Mouse (Mus musculus): ENCODE results near the gene Mrtfb. TPM values are rescaled to one million over a fixed set of nuclear protein-coding genes. Genes with fewer than 3 reads are reported as not detected.
A peak's percentile ranks its signal among the peaks of the same experiment; 100 is the strongest.

Gene Mrtfb
- polyA plus RNA-seq, 1 experiment: 17.2 TPM

GRCm38 (mm10) chr16:13440468-13440867, 184.2 kb downstream of the Mrtfb start:
- Histone ChIP-seq H3K4me1 (ENCODE audit: control insufficient read depth, insufficient read depth, low read length) (no peaks in the 10 kb centered on the region), H3K27ac (ENCODE audit: insufficient read depth, low read depth, low read length) (no peak overlapping the region), H3K4me3 (ENCODE audit: insufficient read depth, low read length) (no peak overlapping the region)
- TF ChIP-seq POLR2A (IDR thresholded peaks at IDR 0.05; ENCODE audit: borderline replicate concordance, low read depth, low read length) (no peak), CTCF (IDR thresholded peaks at IDR 0.05; ENCODE audit: low read depth, low read length) (peak; percentile 38; the same call in 1 of the 2 replicates)

DNA sequence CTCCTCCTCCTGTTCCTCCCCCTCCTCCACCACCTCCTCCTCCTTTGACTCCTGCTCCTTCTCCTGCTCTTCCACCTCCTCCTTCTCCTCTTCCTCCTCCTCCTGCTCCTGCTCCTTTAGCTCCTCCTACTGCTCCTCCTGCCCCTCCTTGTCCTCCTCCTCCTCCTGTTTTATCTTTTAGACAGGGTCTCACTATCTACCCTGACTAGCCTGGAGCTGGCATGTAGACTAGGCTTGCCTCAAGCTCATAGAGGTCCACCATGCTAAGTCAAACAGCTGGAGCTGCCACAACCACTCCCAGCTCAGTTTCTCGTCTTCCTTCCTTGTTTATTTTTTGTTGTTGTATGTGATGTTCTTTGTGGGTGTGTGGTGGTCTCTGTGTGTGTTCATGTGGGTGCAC, 187.5 kb downstream of the Mrtfb start:
- H3K4me1 ChIP-seq (ENCODE audit: control insufficient read depth, insufficient read depth, low read length): peaks cover 2% of the 10 kb centered on the region; the same call in 1 of the 2 replicates
- no peak overlapping the region for H3K4me3 ChIP-seq (ENCODE audit: insufficient read depth, low read length)
- TF ChIP-seq CTCF (IDR thresholded peaks at IDR 0.05; ENCODE audit: low read depth, low read length) (no peak), POLR2A (IDR thresholded peaks at IDR 0.05; ENCODE audit: borderline replicate concordance, low read depth, low read length) (no peak)
- no peak overlapping the region for H3K27ac ChIP-seq (ENCODE audit: insufficient read depth, low read depth, low read length)

DNA sequence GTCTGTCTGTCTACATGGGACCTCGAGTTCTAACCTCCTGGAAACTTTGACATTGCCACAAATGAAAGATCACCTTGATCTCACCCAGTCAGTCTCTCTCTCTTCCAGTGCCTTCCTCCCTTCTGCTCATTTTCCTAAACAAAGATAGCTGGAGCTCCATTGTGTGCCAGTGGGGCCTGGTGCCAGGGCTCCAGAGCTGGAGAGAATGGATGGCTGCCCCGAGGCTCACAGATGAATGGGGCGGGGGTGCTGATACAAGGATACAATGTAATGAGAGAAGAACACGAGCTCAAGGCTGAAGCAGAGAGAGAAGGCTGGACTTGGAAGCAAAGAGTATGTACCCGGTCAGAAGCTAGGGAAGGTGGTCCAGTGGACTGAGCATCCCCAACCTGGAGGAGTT, 189.2 kb downstream of the Mrtfb start:
- H3K27ac ChIP-seq (ENCODE audit: insufficient read depth, low read depth, low read length): no peak overlapping the region
- H3K4me1 ChIP-seq (ENCODE audit: control insufficient read depth, insufficient read depth, low read length): peaks cover 2% of the 10 kb centered on the region; the same call in 1 of the 2 replicates
- no peak overlapping the region for H3K4me3 ChIP-seq (ENCODE audit: insufficient read depth, low read length)
- TF ChIP-seq CTCF (IDR thresholded peaks at IDR 0.05; ENCODE audit: low read depth, low read length) (no peak), POLR2A (IDR thresholded peaks at IDR 0.05; ENCODE audit: borderline replicate concordance, low read depth, low read length) (no peak)

DNA sequence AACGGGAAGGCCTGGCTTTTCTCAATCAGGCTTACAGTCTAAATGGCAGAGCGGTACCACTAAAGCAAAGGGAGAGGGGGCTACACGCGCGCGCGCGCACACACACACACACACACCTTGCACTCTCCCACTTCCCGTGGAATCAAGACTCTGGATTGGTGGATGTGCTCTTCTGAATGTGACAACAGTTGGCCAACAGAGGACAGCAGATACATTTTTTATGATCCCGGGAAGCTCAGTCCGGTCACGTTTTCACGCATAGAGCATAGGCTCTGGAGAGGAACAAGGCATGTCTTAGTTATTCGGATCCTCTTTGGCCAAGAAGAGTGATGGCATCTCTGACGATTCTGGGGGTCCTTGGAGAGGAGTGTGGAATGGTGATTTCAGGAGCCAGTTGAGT, 190.2 kb downstream of the Mrtfb start:
- no peak for TF ChIP-seq CTCF (IDR thresholded peaks at IDR 0.05; ENCODE audit: low read depth, low read length)
- no peak for TF ChIP-seq POLR2A (IDR thresholded peaks at IDR 0.05; ENCODE audit: borderline replicate concordance, low read depth, low read length)
- Histone ChIP-seq H3K4me3 (ENCODE audit: insufficient read depth, low read length) (peak overlapping the region; percentile 66; the same call in 1 of the 2 replicates), H3K27ac (ENCODE audit: insufficient read depth, low read depth, low read length) (no peak overlapping the region), H3K4me1 (ENCODE audit: control insufficient read depth, insufficient read depth, low read length) (peaks cover 2% of the 10 kb centered on the region; the same call in 1 of the 2 replicates)

DNA sequence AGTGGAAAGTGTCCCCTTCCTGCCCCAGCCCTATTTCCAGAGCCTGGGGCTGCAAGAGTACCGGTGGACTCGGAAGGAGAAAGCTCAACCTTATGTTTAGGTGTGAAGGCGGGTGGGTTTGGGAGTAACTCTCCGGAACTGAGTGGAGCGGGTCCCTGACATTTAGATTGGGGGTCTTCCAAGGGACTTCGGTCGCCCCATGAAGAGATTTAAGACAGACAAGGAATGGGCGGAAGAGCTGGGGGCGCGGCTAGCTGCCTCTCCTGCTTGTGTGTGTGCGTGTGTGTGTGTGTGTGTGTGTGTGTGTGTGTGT, 190.6 kb downstream of the Mrtfb start:
- H3K4me1 ChIP-seq (ENCODE audit: control insufficient read depth, insufficient read depth, low read length): peaks cover 2% of the 10 kb centered on the region; the same call in 1 of the 2 replicates
- H3K27ac ChIP-seq (ENCODE audit: insufficient read depth, low read depth, low read length): no peak overlapping the region
- TF ChIP-seq CTCF (IDR thresholded peaks at IDR 0.05; ENCODE audit: low read depth, low read length) (no peak), POLR2A (IDR thresholded peaks at IDR 0.05; ENCODE audit: borderline replicate concordance, low read depth, low read length) (no peak)
- peak overlapping the region; percentile 66 for H3K4me3 ChIP-seq (ENCODE audit: insufficient read depth, low read length)

DNA sequence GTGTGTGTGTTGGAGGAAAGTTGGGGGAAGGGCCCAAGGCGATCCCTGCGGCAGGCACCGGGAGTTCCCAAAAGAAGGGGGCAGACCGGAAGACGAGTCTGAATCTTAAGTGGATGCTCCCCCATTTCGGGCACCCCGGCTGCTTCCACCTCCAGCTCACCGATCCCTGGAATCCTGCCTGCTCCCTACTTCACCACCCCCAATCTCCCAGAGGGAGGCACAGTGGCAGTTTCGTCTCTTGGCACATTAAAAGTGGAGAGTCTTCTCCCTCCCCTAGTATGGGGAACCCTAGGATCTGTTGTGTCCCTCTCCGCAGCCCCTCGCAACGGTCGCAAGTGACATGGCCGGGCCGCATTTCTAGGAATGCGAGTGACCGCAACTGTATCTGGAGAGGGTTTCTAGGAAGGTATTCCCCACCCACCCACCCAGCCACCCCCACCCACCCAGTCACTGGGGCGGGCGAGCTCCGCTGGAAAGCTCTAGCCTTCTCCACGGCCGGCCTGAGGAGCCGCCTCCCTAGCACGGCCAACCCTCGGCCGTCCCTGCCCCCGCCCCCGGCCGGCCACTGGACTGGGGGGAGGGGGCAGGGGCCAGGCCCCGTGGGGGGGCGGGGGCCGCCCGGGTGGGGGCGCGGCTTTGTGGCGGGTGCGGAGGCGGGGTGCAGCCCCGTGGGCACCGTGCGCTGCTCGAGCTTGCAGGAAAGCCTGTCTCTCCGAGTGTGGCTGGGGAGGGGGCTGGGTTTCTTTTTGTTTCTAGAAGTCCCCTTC, 191.2 kb downstream of the Mrtfb start:
- Histone ChIP-seq H3K4me1 (ENCODE audit: control insufficient read depth, insufficient read depth, low read length) (peaks cover 2% of the 10 kb centered on the region; the same call in 1 of the 2 replicates), H3K27ac (ENCODE audit: insufficient read depth, low read depth, low read length) (no peak overlapping the region), H3K4me3 (ENCODE audit: insufficient read depth, low read length) (peak overlapping the region; percentile 66)
- TF ChIP-seq CTCF (IDR thresholded peaks at IDR 0.05; ENCODE audit: low read depth, low read length) (no peak), POLR2A (IDR thresholded peaks at IDR 0.05; ENCODE audit: borderline replicate concordance, low read depth, low read length) (no peak)

DNA sequence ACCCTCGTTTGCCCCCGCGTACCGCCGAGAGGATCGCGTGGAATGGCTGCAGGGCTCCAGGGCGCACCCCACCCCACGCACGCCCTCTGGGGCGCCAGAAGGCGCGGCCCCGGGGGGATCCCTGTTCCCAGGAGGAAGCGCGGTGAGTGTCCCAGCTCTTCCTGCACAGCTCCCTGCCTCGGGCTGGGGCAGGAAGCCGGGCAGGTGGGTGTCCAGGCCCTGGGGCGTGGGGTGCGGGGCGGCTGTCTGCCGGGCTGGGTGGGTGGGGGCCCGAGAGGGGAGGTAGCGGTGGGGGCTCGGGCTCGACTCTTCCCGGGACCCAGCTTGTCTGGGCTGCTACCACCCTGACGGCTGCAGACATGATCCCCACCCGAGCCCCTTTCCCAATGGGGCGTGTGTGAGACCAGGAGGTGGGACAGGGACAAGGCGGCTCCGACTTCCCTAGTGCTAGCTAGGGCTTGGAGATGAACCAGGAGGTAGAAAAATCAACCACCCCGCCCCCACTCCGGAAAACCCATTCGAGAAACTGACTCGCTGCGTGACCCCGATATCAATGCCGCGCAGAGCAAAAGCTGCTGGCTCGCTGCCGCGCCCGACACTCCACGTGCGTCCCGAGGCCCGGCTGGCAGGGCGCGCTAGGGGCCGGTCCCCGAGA, 191.9 kb downstream of the Mrtfb start:
- TF ChIP-seq CTCF (IDR thresholded peaks at IDR 0.05; ENCODE audit: low read depth, low read length) (no peak), POLR2A (IDR thresholded peaks at IDR 0.05; ENCODE audit: borderline replicate concordance, low read depth, low read length) (no peak)
- Histone ChIP-seq H3K4me3 (ENCODE audit: insufficient read depth, low read length) (peak overlapping the region; percentile 60), H3K27ac (ENCODE audit: insufficient read depth, low read depth, low read length) (no peak overlapping the region), H3K4me1 (ENCODE audit: control insufficient read depth, insufficient read depth, low read length) (peaks cover 2% of the 10 kb centered on the region; the same call in 1 of the 2 replicates)

DNA sequence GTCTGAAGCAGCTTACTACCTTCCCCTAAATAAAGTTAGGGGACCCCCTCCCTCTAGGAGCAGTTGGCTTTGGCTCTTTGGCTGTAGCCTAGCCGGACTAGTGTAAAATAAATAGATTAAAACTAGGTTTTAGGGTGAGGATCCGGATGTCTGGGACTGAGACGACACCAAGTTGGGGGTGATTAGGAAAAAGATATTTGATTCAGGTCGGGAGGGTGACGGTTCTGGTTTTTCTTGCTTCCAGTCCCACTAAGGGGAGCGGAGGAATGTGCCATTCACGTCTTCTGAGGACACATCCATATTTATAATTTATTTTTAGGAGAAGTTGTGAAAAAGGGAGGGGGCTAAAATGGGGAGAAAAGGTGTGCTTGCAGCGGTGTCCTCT, 192.4 kb downstream of the Mrtfb start:
- Histone ChIP-seq H3K4me3 (ENCODE audit: insufficient read depth, low read length) (peak overlapping the region; percentile 60; the same call in 1 of the 2 replicates), H3K27ac (ENCODE audit: insufficient read depth, low read depth, low read length) (no peak overlapping the region), H3K4me1 (ENCODE audit: control insufficient read depth, insufficient read depth, low read length) (peaks cover 2% of the 10 kb centered on the region; the same call in 1 of the 2 replicates)

DNA sequence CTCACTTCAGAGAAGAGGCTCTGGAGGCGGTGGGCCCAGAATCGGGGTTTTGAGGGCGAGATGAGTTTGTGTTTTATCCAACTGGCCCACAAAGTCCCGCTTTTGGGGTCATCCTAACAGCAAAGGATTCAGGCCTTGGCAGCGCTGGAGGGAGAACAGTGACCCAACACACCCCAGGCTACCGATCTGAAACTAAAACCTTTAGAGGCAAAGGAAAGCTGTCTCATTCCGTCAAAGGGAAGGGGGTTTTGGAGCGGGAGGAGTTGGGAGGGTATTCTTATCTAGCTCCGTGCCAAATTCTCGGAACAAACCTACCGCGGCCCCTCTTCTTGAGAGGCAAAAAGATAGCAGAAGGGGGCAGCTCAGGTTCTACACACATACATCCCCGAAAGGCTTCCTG, 193.2 kb downstream of the Mrtfb start:
- TF ChIP-seq CTCF (IDR thresholded peaks at IDR 0.05; ENCODE audit: low read depth, low read length): no peak
- no peak for TF ChIP-seq POLR2A (IDR thresholded peaks at IDR 0.05; ENCODE audit: borderline replicate concordance, low read depth, low read length)
- Histone ChIP-seq H3K27ac (ENCODE audit: insufficient read depth, low read depth, low read length) (no peak overlapping the region), H3K4me3 (ENCODE audit: insufficient read depth, low read length) (no peak overlapping the region)

More for the DNA sequence above, 192.4 kb downstream of the Mrtfb start:
- TF ChIP-seq POLR2A (IDR thresholded peaks at IDR 0.05; ENCODE audit: borderline replicate concordance, low read depth, low read length): no peak
- TF ChIP-seq CTCF (IDR thresholded peaks at IDR 0.05; ENCODE audit: low read depth, low read length): no peak

DNA sequence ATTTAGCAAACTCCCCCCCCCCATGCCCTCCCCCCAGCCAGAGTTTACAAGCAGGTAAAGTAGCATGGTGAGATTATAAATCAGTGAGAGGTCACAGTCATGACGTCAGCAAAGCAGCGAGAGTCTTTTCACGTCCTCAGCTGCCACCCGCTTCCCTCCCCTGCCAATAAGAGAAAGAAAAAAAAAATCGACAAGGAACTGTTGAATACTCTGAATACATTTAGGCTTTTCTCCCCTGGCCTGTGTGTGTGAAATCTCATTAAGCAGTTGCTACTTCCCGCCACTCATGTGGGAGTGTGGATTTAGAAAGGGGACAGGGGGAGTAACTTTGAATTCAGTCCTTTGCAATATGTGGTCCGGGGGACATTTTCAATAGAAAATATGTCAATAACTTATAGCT, 194.6 kb downstream of the Mrtfb start:
- TF ChIP-seq POLR2A (IDR thresholded peaks at IDR 0.05; ENCODE audit: borderline replicate concordance, low read depth, low read length): no peak
- no peak for TF ChIP-seq CTCF (IDR thresholded peaks at IDR 0.05; ENCODE audit: low read depth, low read length)
- Histone ChIP-seq H3K27ac (ENCODE audit: insufficient read depth, low read depth, low read length) (no peak overlapping the region), H3K4me3 (ENCODE audit: insufficient read depth, low read length) (no peak overlapping the region), H3K4me1 (ENCODE audit: control insufficient read depth, insufficient read depth, low read length) (peaks cover 2% of the 10 kb centered on the region; the same call in 1 of the 2 replicates)

More for the DNA sequence above, 193.2 kb downstream of the Mrtfb start:
- peaks cover 2% of the 10 kb centered on the region; the same call in 1 of the 2 replicates for H3K4me1 ChIP-seq (ENCODE audit: control insufficient read depth, insufficient read depth, low read length)

All from bone marrow macrophage, adult 2 months (primary cell).